Mouse (Mus musculus) liver, postnatal 0 days (tissue): ENCODE results near the gene Pcgf5.

Source experiments
- CTCF ChIP-seq: sonication (generic); IDR thresholded peaks from 2 replicates; pipeline ENCODE4 v1.5.1; 2016; ENCODE audit warnings: antibody characterized with exemption, low read depth
- EP300 ChIP-seq: IDR thresholded peaks from 2 replicates; pipeline ENCODE4 v1.6.1; 2016; ENCODE audit warnings: antibody characterized with exemption, low read depth, mild to moderate bottlenecking

DNA sequence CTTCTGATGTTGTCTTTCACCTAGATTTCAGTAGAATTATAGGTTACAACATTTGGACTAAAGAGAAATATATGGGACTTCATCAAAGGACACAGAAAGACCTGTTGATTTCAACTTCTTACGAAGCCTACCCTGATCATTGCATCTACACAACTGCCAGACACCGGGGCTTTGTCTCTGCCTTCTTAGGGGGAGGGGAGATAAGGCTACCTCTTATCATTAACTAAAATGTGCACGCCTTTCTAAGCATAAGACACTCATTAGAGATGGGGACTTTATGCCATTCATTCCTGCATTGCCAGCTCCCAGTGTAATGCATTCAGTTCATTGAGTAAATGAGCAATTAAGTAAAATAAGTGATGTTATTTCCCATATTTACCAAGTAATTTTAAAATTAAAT is 85.1 kb downstream of the Pcgf5 start:
- TF ChIP-seq CTCF (no peak), EP300 (no peak)
